20 mouse cellular contexts compared by ENCODE assay signal in the genomic region with DNA sequence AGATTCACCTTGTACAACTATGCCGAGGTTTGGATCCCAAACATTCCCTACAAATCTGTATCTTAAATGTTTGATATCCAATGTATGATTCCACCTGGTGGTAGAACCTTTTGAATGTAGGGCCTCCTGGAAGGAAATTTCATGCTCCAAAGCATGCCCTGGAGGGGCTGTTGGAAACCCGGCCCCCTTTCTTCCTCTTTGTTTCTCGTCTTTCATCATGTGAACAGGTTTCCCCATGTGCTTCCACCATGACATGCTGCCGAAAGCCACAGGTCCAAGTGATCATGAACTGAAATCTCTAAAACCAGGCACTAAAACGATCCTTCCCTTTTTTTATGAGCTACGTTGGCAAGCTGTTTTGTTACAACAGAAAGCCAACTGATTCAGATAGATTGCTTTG. TPM values are rescaled to one million over a fixed set of nuclear protein-coding genes. Genes with fewer than 3 reads are reported as not detected.
"Had no signal": no experiment of that assay in that cellular context is flagged by ENCODE, and none has a peak within 500 bp of the region (broad histone marks: within the 10 kb centered on the region; RNA-seq: fewer than 3 reads in every experiment).

No protein-coding gene starts in this region.

- H3K4me1 ChIP-seq: midbrain, embryonic 10.5 days; midbrain, embryonic 12.5 days; neural tube, embryonic 13.5 days; neural tube, embryonic 15.5 days had no signal

- ATAC-seq: midbrain, embryonic 16.5 days had no signal

- H3K27ac ChIP-seq: midbrain, embryonic 10.5 days; midbrain, embryonic 12.5 days; neural tube, embryonic 13.5 days; neural tube, embryonic 15.5 days had no signal

- H3K4me3 ChIP-seq: midbrain, embryonic 10.5 days; midbrain, embryonic 12.5 days; myocyte; neural tube, embryonic 13.5 days; neural tube, embryonic 15.5 days had no signal

- H3K36me3 ChIP-seq: midbrain, embryonic 10.5 days; midbrain, embryonic 12.5 days; neural tube, embryonic 13.5 days; neural tube, embryonic 15.5 days had no signal

- DNase-seq: lung, adult 18-20 months; lung, embryonic 14.5 days; lung, postnatal 10 days; lung, postnatal 4 days; midbrain, embryonic 14.5 days; retina, postnatal 1 day; right cerebral cortex, adult 18-20 months; right cerebral cortex, postnatal 25 days; right cerebral cortex, postnatal 4 days; spleen, adult 18-20 months; thymus, adult 18-20 months; thymus, postnatal 14 days; thymus, postnatal 36 days had no signal

- H3K9ac ChIP-seq: lung, embryonic 14.5 days; midbrain, embryonic 12.5 days; neural tube, embryonic 13.5 days; neural tube, embryonic 15.5 days had no signal

- H3K27me3 ChIP-seq: midbrain, embryonic 12.5 days had no signal

RNA-seq across cellular contexts. Expression of gene Tmem100, which starts 16.5 kb away (rescaled TPM):
- total RNA-seq: megakaryocyte-erythroid progenitor cell, adult 5-6 weeks had no signal
- polyA plus RNA-seq: myocyte had no signal
